Mouse (Mus musculus): ENCODE measurements at regions not wholly inside any gene's neighbourhood (a gene's known extent, or its start where the extent isn't known, plus 50 kb on each side); places are given as distances from the start of the nearest gene placed in this dataset.

DNA sequence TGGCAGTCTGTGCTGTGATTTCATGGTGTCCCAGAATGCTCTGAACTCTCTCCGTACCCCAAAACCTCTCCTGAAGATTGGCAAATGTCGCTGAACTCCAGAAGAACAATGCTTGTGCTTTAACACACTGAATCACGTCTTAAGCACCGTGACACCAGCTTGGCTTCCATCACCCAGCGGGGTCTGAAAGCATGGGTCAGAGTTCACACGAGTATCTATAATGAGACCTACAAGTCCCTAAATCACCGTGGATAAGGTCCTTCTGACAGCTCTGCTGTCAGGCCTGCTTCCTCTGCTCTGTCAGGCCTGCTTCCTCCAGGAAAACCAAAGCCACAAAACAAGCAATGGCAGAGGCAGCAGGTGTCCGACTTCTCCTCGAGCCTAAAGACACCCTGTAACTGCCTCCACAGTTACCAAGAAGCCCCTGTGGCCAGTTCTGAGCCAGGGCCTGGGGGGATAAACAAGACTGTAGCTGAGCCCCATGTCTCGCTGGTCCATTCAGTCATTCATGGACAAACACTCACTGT, 229.1 kb upstream of the A430005L14Rik start:
- DNase-seq = no peak

DNA sequence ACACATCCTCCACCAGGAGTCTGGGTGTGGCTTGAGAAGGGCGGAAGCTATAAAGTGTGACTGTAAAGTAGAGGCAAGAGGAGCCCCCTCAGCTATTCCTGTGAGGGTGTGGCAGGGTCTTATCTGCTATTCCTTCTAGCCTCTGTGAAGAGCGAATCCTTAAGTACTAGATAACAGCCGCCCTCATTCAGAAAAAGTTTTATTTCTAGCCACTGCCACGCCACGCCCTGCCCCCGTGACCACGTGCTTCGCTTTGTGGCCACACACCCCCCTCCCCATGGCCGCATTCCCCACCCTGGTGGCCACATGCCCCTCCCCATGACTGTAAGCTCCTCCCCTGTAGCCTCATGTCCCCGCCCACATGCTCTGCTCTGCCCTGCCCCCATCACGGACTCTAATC, 218.9 kb upstream of the A430005L14Rik start:
- no peak for DNase-seq

DNA sequence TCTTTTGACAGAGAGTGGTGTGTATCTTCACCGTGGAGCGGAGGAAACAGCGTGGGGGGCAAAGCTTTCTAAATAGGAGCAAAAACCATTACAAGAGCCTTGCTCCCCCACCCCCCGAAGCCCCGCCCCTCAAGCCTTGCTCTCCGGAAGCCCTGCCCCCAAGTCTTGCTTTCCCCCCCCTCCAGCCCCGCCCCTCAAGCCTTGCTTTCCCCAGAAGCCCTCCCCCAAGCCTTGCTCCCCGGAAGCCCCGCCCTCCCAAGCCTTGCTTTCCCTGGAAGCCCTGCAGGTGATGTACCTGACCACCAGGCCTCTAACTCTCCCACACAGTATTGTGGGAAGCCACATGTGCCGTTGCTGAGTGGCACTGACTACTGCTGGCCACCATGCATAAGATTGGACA, 214.8 kb upstream of the A430005L14Rik start:
- DNase-seq = no peak

DNA sequence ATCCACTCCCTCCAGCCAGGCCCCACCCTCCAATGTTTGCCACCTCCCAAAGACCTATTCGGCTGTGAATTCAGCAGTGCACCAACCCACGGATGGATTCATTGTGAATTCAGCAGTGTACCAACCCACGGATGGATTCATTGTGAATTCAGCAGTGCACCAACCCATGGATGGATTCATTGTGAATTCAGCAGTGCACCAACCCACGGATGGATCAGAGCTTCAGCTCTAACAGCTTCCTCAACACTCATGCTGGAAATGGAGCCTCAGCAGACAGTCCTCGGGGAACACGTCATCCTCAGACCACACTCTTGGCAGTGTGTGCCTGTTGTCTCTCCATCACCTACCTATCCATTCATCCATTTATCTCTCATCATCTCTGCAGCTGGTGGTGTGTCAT, 204.2 kb upstream of the A430005L14Rik start:
- no peak for DNase-seq

DNA sequence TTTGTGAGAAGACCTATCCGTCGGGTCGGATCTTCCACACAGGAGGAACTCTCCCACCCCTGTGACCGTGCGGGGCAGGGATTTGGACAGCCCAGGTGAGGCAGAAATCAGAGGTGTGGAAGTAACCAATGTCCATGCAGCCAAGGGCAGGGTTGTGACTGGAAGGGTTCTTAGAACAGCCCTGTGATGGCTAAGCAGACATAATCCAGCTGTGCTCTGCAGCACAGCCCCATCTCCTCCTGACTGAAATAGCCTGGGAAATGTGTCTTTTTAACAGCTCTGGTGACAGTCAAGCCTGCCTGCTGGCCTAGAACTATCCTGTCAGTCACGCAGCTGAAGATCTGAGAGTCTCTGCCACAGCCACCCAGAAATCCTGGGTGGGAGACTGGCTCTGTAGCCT, 198.7 kb upstream of the A430005L14Rik start:
- no peak for DNase-seq

DNA sequence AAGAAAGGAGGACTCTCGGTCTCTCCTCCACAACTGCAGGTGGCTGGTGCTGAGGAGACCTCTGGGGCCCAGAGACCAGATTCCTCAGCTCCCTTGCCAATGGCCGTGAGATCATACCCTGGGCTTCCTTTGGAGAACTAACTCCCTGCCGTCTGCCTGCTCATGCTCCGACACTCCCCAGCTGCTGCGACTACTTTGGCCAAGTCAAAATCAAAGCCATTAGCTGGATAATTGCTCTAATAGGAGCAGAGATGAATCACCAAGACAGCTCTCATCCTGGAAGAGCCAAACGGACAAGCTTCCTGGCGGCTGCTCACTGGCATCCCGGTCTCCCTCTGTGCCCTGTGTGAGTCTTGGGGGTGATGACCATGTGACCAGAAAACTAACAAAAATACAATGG, 198.3 kb upstream of the A430005L14Rik start:
- DNase-seq = no peak

DNA sequence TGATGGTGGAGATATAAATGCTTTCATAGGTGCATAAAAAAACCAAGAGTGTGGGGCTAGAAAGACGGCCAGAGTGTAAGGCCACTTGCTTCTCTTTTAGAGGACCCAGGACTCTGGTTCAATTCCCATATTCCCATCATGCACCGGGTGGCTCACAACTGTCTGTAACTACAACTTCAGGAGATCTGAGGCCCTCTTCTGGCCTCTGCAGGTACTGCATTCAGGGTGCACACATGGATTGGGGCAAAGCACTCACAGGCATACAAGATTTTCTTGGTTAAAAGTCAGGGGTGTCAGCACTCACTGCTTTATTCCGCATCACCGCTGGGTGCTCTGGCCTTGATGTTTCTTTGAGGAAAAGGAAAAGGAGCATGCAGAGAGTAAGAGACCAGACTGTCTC, 196.1 kb upstream of the A430005L14Rik start:
- no peak for DNase-seq

DNA sequence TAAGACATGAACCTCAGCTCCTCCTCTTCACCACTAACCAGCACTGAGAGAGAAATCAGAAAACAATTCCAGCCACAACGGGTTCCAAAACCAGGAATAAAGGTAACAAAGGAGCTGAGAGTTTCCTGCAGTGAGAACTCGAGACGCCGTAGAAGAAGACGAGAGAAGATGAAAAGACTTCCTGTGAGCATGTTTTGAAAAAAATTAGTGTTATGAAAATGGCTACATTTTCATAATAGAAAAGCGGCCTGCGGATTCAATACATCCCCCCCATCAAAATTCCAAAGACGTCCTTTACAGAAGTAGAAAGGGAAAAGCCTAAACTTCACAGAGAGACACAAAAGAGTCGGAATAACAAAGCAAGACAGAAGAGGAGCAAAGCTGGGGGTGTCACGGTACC, 193.6 kb upstream of the A430005L14Rik start:
- no peak for DNase-seq

DNA sequence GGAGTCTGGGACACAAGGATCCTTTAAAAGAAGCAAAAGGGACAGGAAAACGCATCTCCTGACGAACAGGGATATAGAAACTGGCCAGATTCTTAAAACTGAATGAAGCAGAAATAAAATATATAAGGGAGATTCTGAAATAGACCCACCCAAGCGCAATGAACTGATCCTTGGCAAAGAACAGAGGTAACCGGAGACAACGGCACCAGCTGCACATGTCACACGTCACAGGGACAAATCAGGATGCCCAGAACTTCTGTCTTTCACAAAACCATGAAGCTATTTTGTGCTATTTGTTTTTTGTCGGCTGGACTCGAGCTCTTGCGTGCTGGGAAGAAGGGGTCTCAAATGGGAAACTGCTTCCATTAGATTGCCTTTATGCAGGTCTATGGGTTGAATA, 189.3 kb upstream of the A430005L14Rik start:
- DNase-seq = no peak

DNA sequence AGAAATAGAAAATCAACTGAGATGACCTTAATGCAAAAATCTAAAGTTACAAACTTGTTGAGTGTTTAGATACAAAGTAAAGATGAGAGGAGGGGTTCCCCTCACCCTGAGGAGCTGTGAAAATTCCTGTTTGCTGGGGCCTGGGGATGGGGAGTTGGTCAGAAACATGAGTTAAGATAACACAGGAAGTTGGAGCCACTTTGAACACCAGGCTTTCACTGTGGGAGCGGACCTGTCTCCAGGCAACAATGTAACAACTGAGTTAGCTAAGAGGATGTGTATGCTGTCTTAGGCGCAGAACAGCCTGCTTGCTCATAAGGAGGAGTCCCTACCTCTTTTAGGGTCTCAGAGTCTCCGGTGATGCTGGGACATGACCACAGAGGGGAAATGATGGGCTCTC, 188.7 kb upstream of the A430005L14Rik start:
- DNase-seq = no peak

DNA sequence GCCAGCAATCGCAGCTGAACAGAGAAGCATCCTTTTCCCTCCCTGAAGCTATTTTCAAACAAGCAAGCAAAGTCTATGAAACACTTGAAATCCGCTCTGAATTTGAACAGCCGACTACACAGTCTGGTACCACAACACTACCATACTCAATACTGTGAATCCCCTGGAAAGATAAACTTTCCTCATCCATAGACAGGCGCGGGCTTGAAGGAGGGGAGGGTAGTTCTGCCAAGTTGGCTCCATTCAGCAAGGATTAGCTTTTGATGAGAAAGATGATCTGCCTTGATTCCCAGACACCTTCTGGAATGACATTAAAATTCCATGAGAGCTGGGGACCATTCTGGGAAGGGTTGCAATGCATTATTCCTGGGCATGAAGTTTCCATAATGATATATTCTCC, 186.4 kb upstream of the A430005L14Rik start:
- no peak for DNase-seq

DNA sequence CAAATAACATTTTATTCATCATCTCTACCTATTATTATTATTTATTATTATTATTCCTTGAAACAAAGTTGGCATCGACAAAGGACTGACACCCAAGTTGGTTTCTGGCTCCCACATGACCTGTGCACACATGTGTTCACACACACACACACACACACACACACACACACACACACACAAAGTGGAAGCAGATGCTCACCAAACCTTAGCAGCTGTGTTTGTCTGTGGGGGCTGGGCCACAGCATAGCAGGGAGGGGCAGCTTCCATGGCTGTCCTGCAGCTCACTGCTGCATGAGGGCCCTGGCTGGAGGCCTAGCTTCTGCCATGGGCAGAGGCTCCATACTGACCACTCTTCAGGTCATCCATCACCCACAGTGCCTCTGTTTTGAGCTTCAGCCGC, 176.5 kb upstream of the A430005L14Rik start:
- no peak for DNase-seq

DNA sequence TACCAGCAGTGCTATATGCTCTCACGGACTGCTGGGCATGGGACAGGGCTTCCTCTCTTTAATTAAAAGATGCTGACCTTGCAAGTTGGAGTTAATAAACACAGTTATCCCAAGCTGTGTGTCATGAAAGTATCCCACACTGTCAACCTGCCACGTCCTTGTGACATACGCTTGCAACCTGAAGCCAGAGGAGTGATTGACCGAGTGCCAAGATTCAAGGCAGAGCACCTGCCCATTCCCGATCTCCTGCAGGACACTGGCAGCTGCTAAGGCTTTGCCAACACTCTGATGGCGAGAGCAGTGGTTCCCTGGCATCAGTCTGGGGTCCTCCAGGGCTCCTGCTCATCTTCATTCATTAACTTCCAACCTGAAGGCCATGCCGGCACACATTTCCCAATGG, 175.8 kb upstream of the A430005L14Rik start:
- no peak for DNase-seq

DNA sequence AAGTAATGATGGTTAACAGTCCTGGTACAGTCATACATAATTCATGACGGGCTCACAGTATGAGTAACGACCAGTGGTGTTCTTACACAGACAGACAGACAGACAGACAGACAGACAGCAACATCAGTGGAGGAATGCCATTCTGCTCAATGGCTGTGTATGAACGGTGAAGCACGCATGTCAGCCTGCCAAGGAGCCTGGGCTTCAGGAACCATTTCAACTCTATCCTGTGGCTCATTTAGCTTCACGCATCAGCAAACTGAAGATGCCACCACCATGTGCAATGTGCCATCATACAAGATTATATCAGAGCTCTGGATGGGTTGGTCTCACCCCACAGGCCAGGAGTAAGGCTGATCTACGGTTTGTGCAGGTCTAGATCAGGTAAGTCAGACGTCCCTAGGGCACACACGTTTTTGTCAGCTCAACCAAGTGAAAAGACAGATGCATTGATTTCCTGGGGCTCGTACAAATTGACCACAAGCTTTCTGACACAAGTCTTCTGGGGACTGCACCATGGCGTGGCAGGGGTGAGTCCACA, 175.0 kb upstream of the A430005L14Rik start:
- no peak for DNase-seq

DNA sequence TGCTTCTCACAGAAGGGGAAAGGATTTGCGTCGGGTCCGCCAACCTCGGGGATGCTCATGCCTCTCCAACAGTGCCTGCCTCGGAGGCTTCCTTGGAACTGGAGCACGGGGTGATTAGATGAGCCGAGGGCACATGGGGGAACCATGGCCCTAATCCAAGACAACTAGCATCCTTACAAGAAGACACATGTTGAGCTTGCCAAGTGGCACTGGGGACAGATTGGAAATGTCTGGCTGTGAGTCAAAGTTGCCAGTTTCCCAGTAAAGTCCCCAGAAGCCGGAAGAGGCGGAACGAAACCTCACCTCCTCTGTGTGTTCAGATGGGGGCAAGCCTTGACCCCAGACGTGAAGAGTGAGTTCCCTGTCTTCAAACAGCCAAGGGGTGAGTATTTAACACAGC, 172.6 kb upstream of the A430005L14Rik start:
- DNase-seq = no peak

DNA sequence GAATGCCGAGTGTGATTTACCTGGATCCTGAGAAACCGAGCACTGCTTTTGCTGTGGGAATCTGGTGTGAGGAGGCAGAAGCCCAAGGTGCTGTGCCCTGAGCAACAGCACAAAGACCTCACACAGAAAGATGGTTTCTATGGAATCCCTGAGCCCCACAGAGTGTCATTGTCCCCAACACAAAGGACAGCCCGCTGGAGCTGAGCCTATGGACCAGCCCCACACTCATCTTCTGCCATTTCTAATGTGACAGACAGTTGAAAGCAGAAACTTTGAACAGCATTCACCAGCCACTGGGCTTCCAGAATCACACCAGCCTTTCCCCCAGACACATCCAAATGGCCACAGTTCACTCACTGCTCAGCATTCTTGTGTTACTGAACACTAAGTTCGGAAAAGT, 171.5 kb upstream of the A430005L14Rik start:
- DNase-seq = no peak

DNA sequence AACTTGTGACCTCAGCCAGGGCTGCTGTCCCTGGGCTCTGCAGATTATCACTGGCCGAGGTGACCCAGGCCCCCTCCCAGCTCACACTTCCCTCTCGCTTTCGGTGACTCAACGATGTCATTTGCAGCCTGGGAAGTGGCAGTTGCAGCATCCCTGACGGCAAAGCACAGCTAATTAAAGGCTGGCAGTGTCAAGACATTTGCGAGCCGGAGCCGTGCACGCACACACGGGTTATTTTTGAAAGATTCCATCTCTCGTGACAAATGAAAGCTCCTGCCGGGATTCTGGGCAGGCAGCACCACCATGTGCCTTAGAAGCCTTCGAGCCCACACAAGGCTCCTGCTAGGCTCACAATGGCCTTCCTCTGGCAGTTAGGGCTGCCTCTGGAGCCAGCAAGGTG, 164.7 kb upstream of the A430005L14Rik start:
- DNase-seq = no peak

DNA sequence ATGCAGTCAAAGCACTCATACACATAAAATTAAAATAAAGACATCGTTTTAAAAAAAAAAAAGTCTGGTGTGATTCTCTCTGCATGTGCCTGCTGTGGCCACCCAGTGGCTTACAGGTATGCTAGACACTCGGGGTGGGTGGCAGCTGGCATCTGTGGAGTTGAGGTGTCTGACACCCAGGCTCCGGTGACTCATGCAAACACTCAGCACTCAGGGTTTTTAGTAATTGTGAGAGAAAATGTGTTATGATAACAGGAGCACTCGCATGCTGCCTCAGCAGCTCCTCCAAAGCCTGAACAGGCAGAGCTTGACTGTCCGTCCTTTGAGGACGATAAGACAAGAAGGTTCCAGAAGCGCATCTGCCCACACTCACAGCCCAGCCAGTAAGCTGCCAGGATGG, 159.0 kb upstream of the A430005L14Rik start:
- DNase-seq = no peak

DNA sequence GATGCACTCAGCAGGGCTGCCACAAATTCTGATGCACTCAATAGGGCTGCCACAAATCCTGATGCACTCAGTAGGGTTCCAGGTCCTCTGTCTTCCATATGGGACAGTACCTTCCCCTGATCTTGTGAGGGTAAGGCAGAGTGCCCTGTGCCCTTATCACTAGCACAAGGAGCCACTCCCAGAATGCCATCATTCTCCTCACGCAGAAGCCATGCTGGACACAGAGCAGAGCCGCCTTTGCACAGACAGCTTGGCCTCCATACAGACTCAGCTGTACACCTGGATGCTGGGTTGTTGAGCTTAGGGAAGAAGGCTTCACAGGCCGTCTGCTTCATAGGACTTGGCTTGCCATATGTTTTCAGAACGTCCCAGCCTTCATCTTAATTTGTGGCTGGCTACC, 151.3 kb upstream of the A430005L14Rik start:
- no peak for DNase-seq

DNA sequence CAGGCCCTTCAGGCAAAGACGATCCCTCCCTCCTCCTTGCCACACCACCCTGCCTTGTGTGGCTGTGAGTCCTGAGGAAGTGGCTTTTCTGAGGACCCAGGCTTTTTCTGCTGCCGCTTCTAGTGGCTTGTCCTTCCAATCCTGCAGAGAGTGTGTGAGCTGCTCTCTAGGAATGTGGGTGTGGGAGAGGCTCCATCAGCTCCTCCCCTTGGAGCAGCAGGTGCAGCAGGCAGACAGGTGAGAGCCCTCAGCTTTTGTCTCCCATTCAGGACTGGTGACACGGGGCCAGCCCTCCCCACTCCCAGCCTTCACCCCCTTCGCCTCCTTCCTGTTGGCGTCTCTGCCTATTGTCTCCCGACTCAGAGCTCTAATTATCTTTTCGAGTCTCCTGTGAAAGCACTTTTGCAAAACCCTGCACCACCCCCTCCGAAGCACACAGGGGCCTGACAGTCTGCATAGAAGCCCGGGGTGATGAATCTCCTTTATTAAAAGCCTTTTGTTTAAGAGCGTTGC, 150.8 kb upstream of the A430005L14Rik start:
- no peak for DNase-seq

DNA sequence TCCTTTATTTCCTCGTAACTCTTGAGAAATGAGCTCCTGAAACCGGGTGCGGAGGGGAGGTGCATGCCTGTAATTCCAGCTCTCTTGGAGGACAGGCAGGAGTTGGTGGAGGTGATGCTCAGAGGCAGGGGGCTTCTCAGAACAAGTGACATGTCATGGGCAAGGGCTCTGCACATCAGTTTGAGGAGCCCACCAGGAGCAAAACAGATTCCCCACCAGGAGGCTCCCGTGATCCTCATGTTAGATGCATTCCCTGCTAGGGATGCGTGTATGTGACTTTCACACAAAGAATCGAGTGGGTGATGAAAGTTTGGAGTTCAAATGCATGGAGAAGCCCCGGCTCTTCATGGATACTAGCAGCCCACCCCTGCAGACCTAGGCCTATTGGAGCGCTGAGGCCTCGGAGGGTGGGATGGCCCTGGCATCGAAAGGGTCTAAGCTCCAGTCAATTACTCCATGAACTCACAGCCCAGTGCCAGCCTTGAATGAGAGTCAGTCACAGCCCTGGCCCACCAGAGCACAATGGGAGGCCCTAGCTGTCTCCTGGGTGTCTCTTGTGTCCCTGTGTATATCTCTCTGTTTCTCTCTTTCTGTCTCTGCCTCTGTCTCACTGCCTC, 150.1 kb upstream of the A430005L14Rik start:
- DNase-seq = no peak

DNA sequence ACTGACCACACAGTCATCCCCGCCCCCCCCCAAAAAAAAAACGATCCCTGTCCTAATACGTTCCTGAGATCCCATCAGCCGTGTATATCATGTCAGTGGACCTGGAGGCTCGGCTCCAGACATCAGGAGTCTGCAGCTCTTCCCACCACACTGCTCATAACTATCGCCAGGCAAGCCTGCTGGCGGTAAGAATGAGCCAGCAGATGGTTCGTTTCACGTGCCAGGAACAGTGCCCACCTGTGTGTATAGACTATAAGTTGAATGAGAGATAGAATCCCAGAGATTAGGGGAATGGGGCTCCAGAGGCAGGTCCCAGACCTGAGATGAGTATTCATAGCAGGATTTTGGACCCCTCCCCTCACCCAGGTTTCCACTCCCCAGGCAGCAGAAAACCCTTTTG, 144.2 kb upstream of the A430005L14Rik start:
- DNase-seq = no peak

DNA sequence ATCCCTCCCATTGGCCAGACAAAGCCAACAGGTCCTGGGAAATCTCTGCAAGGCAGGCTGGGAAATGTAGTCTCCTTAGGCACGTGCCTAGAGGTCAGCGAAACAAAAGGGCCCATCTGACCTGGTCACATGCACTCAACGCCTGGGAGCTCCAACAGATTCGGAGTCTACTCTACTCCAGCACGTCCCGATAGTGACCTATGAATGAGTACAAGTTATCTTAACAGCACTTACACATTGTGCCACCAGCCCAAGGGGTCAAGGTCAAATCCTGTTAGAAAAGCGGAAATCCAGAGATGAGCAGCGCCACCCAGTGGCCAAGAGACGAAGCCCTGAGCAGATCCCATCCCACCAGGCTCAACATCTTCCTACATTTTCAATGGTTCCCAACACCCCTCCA, 129.1 kb upstream of the A430005L14Rik start:
- peak; percentile 3 for DNase-seq

DNA sequence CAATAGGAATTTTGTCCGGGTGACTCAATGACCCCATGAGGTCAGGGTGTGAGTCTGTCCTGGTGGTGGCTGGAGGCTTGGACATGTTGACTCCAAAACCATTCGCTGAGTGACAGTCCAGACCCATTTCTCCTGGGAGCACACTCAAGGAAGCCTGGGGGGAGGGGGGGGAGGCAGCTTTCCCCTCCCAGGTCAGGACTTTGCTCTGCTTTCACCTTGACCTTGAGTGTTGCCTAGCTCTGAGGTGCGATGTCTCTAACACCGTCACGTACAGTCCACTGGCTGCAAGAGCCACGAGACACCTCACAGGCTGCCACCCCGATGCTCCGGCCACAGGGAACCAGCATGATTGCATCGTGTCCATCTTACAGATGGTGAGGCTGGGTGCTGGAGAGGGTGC, 127.3 kb upstream of the A430005L14Rik start:
- DNase-seq = no peak

DNA sequence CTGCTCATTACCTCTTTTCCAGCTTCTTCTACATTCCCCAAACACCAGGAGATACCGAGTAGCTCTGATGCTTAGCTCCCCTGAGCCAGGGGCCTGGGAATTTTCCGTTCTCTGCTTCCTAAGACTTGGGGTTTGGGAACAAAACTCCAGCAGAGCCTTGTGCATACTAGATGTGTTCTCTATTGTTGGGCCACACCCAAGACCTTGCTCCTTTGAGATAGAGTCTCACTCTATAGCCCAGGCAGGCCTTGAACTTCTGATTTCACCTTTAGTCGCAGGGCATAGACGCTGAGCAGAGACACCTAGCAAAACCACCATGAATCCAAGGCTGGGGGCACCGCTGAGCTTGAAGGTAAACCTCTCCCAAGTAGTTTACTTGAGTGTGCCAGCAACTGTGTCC, 126.5 kb upstream of the A430005L14Rik start:
- no peak for DNase-seq
